Mouse (Mus musculus): ENCODE results near the gene Gas2.

Gene Gas2

GRCm38 (mm10) chr7:51885345-51885744, 23.5 kb downstream of the Gas2 start:
- DNase-seq (ENCODE audit: low spot score), result no peak

- no peak for DNase-seq (ENCODE audit: low spot score)
These were observed 26.1 kb downstream of the Gas2 start for GRCm38 (mm10) chr7:51887678-51888567.

- no peak for DNase-seq (ENCODE audit: low spot score)
These were observed 27.8 kb downstream of the Gas2 start for GRCm38 (mm10) chr7:51889601-51890000.

DNA sequence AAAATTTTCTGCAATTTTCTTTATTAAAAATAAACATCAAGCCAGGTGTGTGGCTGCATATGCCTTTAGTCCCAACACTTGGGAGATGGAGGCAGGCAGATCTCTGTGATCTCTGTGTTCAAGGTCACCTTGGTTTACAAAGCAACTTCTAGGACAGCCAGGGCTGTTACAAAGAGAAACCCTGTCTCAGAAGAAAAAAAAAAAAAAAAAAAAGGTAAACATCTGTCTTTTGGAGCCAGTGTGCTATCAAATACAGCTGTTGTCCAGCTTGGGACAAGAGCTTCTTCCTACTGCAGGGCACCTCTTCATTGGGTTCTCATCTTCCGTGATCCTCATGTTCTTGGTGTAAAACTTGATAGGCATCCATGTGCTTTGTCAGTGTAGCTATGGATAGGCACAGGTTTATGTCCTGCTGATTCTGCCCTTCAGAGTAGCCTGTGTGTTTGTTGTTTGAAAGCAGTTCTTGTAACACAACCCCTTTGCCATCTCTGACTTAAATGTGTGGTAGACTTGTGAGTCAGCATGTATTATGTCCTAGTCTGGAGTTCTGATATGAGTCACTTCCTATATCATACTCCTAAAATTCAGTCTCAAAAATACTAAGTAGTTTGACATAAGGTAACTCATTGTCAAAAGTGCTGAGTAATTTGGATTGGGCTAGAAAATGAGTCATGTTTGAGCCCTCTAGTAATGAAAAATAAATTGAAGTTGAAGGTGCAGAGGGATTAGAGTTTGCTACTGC, 30.6 kb downstream of the Gas2 start:
- DNase-seq (ENCODE audit: low spot score), result no peak

- no peak for DNase-seq (ENCODE audit: low spot score)
These were observed 31.2 kb downstream of the Gas2 start for GRCm38 (mm10) chr7:51893008-51893407.

DNA sequence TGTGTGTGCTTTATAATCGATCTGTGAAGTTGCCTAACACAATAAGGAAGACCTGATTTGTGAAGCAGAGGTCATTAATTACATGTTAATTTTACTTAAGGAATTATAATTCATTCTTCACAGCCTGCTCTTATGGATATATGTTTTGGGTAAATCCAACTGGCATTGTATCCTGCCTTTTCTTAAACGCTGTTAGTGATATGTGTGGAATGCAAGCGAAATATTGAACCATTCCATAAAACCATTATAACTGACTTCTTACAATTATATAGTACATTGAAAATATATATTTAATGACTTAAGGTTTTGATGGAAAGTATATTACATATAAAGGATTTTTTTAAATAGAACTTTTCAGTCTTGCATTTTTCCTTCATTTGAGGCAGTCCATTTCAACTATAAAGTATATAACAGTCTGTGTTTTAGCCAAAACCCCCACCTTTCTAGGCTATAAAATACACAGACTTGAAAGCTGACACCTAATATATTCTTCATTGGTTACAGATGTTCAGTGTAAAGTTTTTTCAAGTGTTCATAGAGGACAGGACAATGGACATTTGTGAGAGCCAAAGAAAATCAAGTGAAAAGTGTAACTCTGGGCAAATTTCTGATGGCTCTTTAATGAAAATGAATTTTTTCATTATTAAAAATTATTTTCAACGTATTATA, 32.5 kb downstream of the Gas2 start:
- DNase-seq (ENCODE audit: low spot score), result no peak

GRCm38 (mm10) chr7:51894939-51895338, 33.1 kb downstream of the Gas2 start:
- DNase-seq (ENCODE audit: low spot score), result no peak

DNA sequence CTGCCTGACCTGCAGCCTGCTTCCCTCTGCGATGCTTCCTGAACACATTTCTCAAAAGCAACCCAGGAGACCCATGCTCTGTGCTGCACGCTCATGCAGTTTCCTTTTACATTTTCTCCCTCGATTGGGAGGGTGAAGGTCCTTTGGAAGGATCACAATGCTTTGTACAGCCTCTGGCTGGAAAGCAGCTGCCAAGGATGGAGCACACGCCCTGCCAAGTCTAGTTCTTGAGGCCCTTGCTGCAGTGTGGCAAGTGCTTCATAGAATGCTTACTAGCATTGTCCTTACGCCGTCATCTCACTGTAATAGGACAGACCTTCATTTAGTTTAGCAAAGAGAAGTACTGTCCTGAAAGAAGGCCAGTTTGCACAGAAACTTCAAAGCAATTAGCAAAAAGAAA, 37.3 kb downstream of the Gas2 start:
- DNase-seq (ENCODE audit: low spot score), result no peak

GRCm38 (mm10) chr7:51913292-51914050, 51.7 kb downstream of the Gas2 start:
- no peak for DNase-seq (ENCODE audit: low spot score)

GRCm38 (mm10) chr7:51914132-51914531, 52.3 kb downstream of the Gas2 start:
- DNase-seq (ENCODE audit: low spot score), result no peak

- DNase-seq (ENCODE audit: low spot score), result no peak
These were observed 67.1 kb downstream of the Gas2 start for GRCm38 (mm10) chr7:51928761-51929519.

DNA sequence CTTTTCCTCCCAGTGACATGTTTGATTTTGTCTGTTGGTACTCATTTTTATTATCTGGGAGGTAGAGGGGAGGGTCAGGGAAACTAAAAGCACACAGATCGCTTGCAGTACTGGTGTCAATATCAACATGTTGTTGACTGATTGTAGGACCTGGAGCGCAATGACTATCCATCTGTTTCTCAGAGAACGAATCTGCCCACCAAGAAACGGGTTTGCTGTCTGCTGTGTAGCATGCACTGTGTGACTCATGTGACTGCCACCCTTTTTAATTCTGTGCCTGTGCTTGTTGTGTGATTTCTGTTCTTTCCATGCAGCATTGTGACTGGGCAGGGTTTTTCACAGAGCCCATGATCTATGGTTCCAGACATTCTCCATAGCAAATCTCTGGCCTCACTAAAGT, 69.4 kb downstream of the Gas2 start:
- no peak for DNase-seq (ENCODE audit: low spot score)

GRCm38 (mm10) chr7:51937337-51937736, 75.5 kb downstream of the Gas2 start:
- DNase-seq (ENCODE audit: low spot score), result no peak

DNA sequence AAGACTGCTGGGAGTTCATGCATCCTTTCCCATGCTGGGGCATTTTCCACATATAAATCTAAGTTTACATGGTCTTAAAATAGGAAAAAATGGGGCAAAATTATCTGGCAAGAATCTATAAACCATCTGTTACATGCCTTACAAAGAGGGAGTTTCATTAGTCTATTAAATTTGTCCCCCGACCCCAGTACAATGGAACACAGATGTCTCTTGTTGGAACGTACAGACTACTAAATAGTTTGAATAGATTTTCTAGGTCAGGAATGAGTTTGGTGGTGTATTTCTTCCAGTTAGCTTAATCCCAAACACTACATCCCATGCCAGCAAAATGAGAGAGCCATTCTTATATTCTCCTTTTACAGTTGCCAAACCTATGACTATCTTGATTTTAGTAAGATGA, 78.6 kb downstream of the Gas2 start:
- DNase-seq (ENCODE audit: low spot score), result no peak

DNA sequence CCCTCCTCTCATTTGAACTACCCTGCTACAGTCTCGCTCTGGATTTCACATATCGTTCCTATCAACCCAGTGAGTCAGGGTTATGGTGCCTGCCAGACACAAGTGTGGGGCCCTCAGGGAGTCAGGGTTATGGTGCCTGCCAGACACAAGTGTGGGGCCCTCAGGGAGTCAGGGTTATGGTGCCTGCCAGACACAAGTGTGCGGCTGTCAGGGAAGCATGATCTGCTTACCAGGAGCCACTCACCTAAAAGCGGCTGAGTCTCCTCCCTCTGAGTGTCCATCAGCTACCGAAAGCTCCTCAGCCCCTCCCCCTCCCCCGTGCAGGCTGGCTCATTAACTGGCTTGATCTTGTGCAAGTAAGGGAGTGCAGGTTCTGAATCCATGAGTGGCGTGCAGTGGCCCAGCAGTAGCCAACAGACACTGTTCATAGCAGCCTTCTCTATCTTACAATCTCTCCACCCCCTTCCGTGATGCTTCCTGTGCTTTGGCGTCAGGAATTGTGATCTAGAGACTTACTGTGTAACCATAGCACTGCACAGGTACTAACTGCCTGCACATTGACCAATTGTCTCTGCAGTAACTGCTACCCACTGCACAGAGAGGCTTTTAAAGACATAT, 93.7 kb downstream of the Gas2 start:
- DNase-seq (ENCODE audit: low spot score), result no peak

DNA sequence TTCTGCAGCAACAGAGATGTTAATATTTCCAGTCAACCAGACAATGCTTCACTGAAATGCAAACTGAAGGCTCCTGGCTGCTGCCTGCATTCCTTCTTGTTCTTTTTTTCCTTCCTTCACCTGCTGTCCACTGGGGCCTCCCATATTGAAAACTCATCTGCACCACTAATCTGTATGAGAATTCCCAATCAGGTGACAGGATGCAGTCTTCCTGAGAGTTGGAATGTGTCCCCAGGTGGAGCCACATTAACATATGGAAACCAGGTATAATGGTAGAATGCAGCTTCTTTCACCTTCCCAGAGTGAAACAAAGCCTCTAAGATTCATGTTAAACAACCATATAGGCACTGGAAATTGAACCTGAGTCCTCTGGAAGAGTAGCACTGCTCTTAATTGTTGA, 96.0 kb downstream of the Gas2 start:
- DNase-seq (ENCODE audit: low spot score), result no peak

DNA sequence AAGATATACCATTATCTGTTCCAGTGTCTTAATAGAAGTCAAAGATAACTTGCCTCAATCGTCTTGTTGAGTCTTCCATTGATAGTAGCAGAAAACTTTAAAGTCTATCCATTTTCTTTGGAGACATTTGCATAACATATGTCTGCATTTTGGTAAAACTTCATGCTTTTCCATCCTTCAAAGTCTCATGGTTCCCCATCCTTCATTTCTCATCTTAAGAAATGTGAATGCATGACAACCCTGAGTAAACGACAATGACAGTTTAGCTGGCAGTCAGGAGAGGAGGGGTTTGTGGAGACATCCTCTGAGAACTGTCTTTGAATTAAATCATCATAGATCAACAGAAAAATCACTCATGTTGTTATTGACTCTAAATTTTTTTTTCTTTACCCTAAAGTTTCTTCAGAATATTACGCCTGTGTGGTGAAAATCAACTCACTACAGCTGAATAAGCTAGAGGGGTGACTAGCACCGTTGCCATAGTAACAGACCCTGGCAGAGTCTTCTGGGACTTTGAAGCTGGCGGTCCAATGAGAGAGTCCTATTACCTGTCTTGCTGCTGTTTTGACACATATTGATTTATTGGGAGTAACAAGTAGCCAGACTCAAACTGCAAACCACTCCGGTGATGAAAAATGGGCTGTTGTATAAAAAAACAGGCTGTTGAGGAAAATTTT, 99.0 kb downstream of the Gas2 start:
- no peak for DNase-seq (ENCODE audit: low spot score)

GRCm38 (mm10) chr7:51962219-51962952, 100.6 kb downstream of the Gas2 start:
- no peak for DNase-seq (ENCODE audit: low spot score)

DNA sequence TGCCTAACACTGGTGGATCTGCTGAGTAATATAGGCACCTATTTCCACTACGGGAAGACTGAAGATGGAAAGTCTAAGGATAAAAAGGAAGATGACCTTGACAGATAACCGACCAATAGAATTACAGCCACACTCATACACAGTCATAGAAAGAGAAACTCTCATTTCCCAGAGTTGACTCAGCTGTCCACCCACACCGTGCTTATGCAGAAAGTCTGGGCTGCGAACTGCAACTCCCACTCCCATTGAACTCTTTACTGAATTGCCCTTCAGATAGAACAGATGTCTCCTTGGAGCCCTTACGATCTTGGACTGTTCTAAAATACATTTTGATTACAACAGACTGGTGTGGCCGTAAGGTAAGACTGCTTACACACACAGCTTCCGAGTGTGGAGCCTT, 102.9 kb downstream of the Gas2 start:
- no peak for DNase-seq (ENCODE audit: low spot score)

- DNase-seq (ENCODE audit: low spot score), result no peak
These were observed 105.8 kb downstream of the Gas2 start for GRCm38 (mm10) chr7:51967581-51967980.

All from spleen, adult 12 weeks (tissue).